Mouse (Mus musculus): Measurements from ENCODE around the gene Tgif2. TPM values are rescaled to one million over a fixed set of nuclear protein-coding genes. Genes with fewer than 3 reads are reported as not detected.
A peak's percentile ranks its signal among the peaks of the same experiment; 100 is the strongest.

The Tgif2 gene
- total and polyA plus RNA-seq, 3 experiments = 25.7 to 77.6 (median 26.7) TPM

DNA sequence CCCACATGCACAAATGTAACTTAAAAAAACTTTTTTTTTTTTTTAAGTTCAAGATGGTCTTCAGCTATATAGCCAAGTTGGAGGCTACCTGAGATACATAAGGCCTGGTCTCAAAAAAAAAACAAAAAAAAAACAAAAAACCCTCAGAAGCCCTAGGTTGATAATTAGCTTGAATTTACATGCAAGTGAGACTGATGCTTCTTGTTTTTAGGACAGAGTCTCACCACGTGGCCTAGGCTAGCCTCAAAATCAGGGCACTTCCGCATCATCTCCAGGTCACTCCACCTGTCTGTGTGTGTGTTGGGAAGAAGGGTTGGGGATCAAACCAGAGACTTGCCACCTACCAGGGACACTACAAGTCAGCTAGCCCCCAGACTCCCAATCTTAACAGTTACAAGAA lies 18.0 kb downstream of the Tgif2 start, which contains the start of gene 4930518I15Rik:
4930518I15Rik (minus strand) TSS at position 112 of the 400 bp plus-strand sequence.
- TF ChIP-seq GATA1 (IDR thresholded peaks at IDR 0.05; ENCODE audit: borderline replicate concordance, low read length) (no peak), GATA2 (IDR thresholded peaks at IDR 0.05; ENCODE audit: borderline replicate concordance, low read depth, low read length) (no peak)

DNA sequence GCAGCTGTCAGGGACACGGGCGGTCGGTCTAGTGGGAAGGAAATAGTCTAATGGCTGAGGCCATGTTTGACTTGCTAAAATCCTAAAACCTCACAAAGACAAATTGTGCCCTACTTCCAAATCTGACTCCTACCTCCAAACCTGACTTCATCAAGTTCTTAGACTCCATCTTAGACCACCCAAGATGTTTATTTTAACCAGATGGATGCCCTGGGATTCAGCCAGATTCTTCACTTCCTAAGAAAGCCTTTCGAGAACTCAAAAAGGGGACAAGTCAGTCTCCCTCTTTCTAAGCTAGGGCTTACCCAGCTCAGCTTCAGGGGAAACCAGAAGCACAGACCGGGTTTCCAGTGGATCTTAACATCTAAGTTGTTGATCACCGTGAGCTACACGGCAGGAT lies 18.9 kb downstream of the Tgif2 start:
- H3K4me3 ChIP-seq (ENCODE audit: low read depth, low read length) = no peak overlapping the region
- H3K36me3 ChIP-seq (replicated peaks) = peaks cover 58% of the 10 kb centered on the region
- H3K9me3 ChIP-seq (replicated peaks) = no peaks in the 10 kb centered on the region
- peaks cover 33% of the 10 kb centered on the region for H3K4me1 ChIP-seq (ENCODE audit: insufficient read depth, low read depth, low read length)
- DNase-seq (ENCODE audit: low spot score) (no peak), ATAC-seq (ENCODE audit: extremely low read depth, insufficient number of reproducible peaks, low FRiP score, poor library complexity, severe bottlenecking) (no peak)
- no peaks in the 10 kb centered on the region for H3K27me3 ChIP-seq (ENCODE audit: insufficient read depth, low read length)
- TF ChIP-seq GATA2 (IDR thresholded peaks at IDR 0.05; ENCODE audit: borderline replicate concordance, low read depth, low read length) (no peak), GATA1 (IDR thresholded peaks at IDR 0.05; ENCODE audit: borderline replicate concordance, low read length) (no peak), CTCF (IDR thresholded peaks at IDR 0.05; ENCODE audit: low read depth, low read length) (no peak)

More for the DNA sequence above, 18.0 kb downstream of the Tgif2 start, which contains the start of gene 4930518I15Rik:
- ATAC-seq (ENCODE audit: extremely low read depth, insufficient number of reproducible peaks, low FRiP score, poor library complexity, severe bottlenecking) (no peak), DNase-seq (ENCODE audit: low spot score) (no peak)
- Histone ChIP-seq H3K36me3 (replicated peaks) (peaks cover 60% of the 10 kb centered on the region), H3K9me3 (replicated peaks) (no peaks in the 10 kb centered on the region), H3K4me1 (ENCODE audit: insufficient read depth, low read depth, low read length) (peaks cover 33% of the 10 kb centered on the region), H3K4me3 (ENCODE audit: low read depth, low read length) (no peak within 1 kb of the TSS), H3K27me3 (ENCODE audit: insufficient read depth, low read length) (no peaks in the 10 kb centered on the region)

GRCm38 (mm10) chr2:156862041-156862717 lies 22.4 kb downstream of the Tgif2 start:
- no peak for ATAC-seq (ENCODE audit: extremely low read depth, insufficient number of reproducible peaks, low FRiP score, poor library complexity, severe bottlenecking)
- peak overlapping the region; percentile 98 for H3K4me3 ChIP-seq (ENCODE audit: low read depth, low read length)
- TF ChIP-seq GATA2 (IDR thresholded peaks at IDR 0.05; ENCODE audit: borderline replicate concordance, low read depth, low read length) (no peak), GATA1 (IDR thresholded peaks at IDR 0.05; ENCODE audit: borderline replicate concordance, low read length) (no peak), CTCF (IDR thresholded peaks at IDR 0.05; ENCODE audit: low read depth, low read length) (no peak), TAL1 (conservative IDR thresholded peaks at IDR 0.05; ENCODE audit: low read depth, low read length) (no peak), POLR2AphosphoS5 (IDR thresholded peaks at IDR 0.05; ENCODE audit: insufficient replicate concordance, low read depth, low read length) (no peak)
- DNase-seq (ENCODE audit: low spot score) = no peak
- H3K36me3 ChIP-seq (replicated peaks) = peaks cover 62% of the 10 kb centered on the region
- no peaks in the 10 kb centered on the region for H3K9me3 ChIP-seq (replicated peaks)
- no peaks in the 10 kb centered on the region for H3K27me3 ChIP-seq (ENCODE audit: insufficient read depth, low read length)
- H3K4me1 ChIP-seq (ENCODE audit: insufficient read depth, low read depth, low read length) = peaks cover 46% of the 10 kb centered on the region

DNA sequence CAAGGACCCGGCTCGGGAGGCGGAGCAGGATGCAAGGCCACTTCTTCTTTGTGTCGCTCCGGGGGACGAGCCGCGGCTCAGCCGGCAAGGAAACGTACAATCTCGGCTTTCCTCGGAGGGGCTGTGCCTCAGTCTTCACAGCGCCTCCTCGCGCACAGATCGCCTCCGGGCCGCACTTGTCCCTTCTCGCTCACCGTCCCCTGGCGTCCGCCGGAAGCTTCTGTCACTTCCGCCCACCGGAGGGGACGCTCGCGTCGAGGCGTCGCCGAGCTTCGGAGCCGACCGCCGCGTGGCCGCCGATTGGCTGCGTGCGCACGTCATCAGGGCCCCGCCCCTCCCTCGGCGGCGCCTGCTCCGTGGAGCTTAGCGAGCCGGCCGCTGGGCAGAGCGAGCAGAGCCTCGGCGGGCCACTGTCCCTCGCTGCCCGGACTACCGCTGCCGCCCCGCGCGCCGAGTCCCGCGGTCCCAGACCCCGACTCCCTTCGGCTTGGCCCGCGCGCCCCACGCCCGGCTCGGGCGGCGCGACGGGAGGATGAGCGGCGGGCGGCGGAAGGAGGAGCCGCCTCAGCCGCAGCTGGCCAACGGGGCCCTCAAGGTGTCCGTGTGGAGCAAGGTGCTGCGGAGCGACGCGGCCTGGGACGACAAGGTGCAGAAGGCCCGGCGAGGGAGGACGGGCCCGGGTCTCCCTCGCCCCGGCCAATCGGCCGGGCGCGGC lies 23.1 kb downstream of the Tgif2 start, which contains the start of gene Rab5if:
Rab5if (plus strand) TSS at position 357 of the 715 bp plus-strand sequence.
- TF ChIP-seq POLR2AphosphoS5 (IDR thresholded peaks at IDR 0.05; ENCODE audit: insufficient replicate concordance, low read depth, low read length) (no peak), CTCF (IDR thresholded peaks at IDR 0.05; ENCODE audit: low read depth, low read length) (0 out of 2 replicates have a peak, but pooled peaks have one; percentile 28)
- ATAC-seq (ENCODE audit: extremely low read depth, insufficient number of reproducible peaks, low FRiP score, poor library complexity, severe bottlenecking) = peak; percentile 79
- Histone ChIP-seq H3K9me3 (replicated peaks) (no peaks in the 10 kb centered on the region), H3K4me3 (ENCODE audit: low read depth, low read length) (peak within 1 kb of the TSS; percentile 98), H3K27me3 (ENCODE audit: insufficient read depth, low read length) (no peaks in the 10 kb centered on the region), H3K4me1 (ENCODE audit: insufficient read depth, low read depth, low read length) (peaks cover 48% of the 10 kb centered on the region), H3K36me3 (replicated peaks) (peaks cover 64% of the 10 kb centered on the region)
- DNase-seq (ENCODE audit: low spot score) = peak; percentile 89

DNA sequence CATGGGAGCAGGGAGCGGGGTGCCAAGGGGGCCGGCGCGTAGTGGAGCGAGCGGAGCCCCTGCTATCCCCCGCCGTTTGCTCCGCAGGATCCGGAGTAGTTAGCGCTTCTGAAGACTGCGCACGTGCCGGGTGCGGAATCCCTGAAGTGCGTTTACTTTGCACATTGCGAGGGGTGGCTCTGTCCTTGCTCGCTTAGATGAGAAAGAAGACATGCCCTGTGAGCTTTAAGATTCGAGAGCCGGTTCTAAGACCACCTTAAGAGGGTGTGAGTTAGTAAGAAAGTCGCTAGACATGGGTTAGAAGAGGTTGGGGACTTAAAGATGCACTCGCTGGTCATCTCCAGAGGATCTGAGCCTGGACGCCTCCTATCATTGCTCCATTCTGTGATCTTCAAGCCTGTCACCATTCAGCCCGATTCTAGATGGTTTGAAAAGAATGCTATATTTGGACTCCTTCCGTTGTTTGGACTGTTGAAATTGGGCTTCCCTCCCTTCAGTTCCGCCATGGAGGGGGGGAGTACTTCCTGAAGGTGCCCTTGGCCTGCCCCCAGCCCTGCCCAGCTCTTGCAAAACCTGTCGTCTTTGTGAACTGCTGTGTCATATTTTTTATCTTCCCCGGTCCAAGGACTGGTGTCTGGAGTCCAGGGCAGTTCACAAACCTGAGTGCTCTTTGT lies 23.8 kb downstream of the Tgif2 start:
- Histone ChIP-seq H3K4me1 (ENCODE audit: insufficient read depth, low read depth, low read length) (peaks cover 49% of the 10 kb centered on the region), H3K27me3 (ENCODE audit: insufficient read depth, low read length) (no peaks in the 10 kb centered on the region), H3K4me3 (ENCODE audit: low read depth, low read length) (peak overlapping the region; percentile 98), H3K36me3 (replicated peaks) (peaks cover 64% of the 10 kb centered on the region), H3K9me3 (replicated peaks) (no peaks in the 10 kb centered on the region)
- peak; percentile 55 for ATAC-seq (ENCODE audit: extremely low read depth, insufficient number of reproducible peaks, low FRiP score, poor library complexity, severe bottlenecking)
- peak; percentile 54 for DNase-seq (ENCODE audit: low spot score)
- TF ChIP-seq TAL1 (conservative IDR thresholded peaks at IDR 0.05; ENCODE audit: low read depth, low read length) = no peak
- TF ChIP-seq GATA2 (IDR thresholded peaks at IDR 0.05; ENCODE audit: borderline replicate concordance, low read depth, low read length) = no peak
- TF ChIP-seq CTCF (IDR thresholded peaks at IDR 0.05; ENCODE audit: low read depth, low read length) = no peak
- TF ChIP-seq POLR2AphosphoS5 (IDR thresholded peaks at IDR 0.05; ENCODE audit: insufficient replicate concordance, low read depth, low read length) = no peak
- TF ChIP-seq GATA1 (IDR thresholded peaks at IDR 0.05; ENCODE audit: borderline replicate concordance, low read length) = no peak

GRCm38 (mm10) chr2:156864481-156864880 lies 24.7 kb downstream of the Tgif2 start:
- no peaks in the 10 kb centered on the region for H3K9me3 ChIP-seq (replicated peaks)
- no peak for DNase-seq (ENCODE audit: low spot score)
- ATAC-seq (ENCODE audit: extremely low read depth, insufficient number of reproducible peaks, low FRiP score, poor library complexity, severe bottlenecking) = no peak
- H3K36me3 ChIP-seq (replicated peaks) = peaks cover 64% of the 10 kb centered on the region
- peaks cover 57% of the 10 kb centered on the region for H3K4me1 ChIP-seq (ENCODE audit: insufficient read depth, low read depth, low read length)
- no peaks in the 10 kb centered on the region for H3K27me3 ChIP-seq (ENCODE audit: insufficient read depth, low read length)
- peak overlapping the region; percentile 98 for H3K4me3 ChIP-seq (ENCODE audit: low read depth, low read length)
- TF ChIP-seq GATA2 (IDR thresholded peaks at IDR 0.05; ENCODE audit: borderline replicate concordance, low read depth, low read length) (no peak), TAL1 (conservative IDR thresholded peaks at IDR 0.05; ENCODE audit: low read depth, low read length) (no peak), POLR2AphosphoS5 (IDR thresholded peaks at IDR 0.05; ENCODE audit: insufficient replicate concordance, low read depth, low read length) (no peak), GATA1 (IDR thresholded peaks at IDR 0.05; ENCODE audit: borderline replicate concordance, low read length) (no peak), CTCF (IDR thresholded peaks at IDR 0.05; ENCODE audit: low read depth, low read length) (no peak)

Measured in G1E (cell line).